8 mouse cellular contexts compared by ENCODE assay signal in genomic region chr12:86823488-86823854, GRCm38 (mm10).
DNase-seq lines count a peak whose midpoint lies in the region; ATAC-seq and TF ChIP-seq lines count a peak whose summit lies in the region.

No protein-coding gene starts in this region.

- peak overlapping the region; percentile 48 for H3K9ac ChIP-seq in limb, embryonic 14.5 days (ENCODE audit: low read depth, low read length, severe bottlenecking)
- peak overlapping the region; percentile 67 for H3K9ac ChIP-seq in stomach, embryonic 16.5 days (ENCODE audit: low read length)

- no peaks in the 10 kb centered on the region for H3K36me3 ChIP-seq in spleen, adult 2 months (ENCODE audit: control insufficient read depth, insufficient read depth, low read length)
- no peaks in the 10 kb centered on the region for H3K36me3 ChIP-seq in limb, embryonic 14.5 days (ENCODE audit: control insufficient read depth, insufficient read depth, low read length)
- H3K36me3 ChIP-seq in stomach, embryonic 16.5 days (ENCODE audit: control insufficient read depth, insufficient read depth, low read length): no peaks in the 10 kb centered on the region

- peak overlapping the region; percentile 94 for H3K27ac ChIP-seq in spleen, adult 2 months (ENCODE audit: insufficient read depth, low read length)
- H3K27ac ChIP-seq in limb, embryonic 14.5 days (replicated peaks; ENCODE audit: low read depth, low read length): peak overlapping the region; percentile 91
- peak overlapping the region; percentile 95 for H3K27ac ChIP-seq in stomach, embryonic 16.5 days (ENCODE audit: low read length)

- ATAC-seq in limb, embryonic 14.5 days (ENCODE audit: low FRiP score, low read depth): no peak
- ATAC-seq in stomach, embryonic 16.5 days (ENCODE audit: insufficient read depth, low FRiP score): no peak

- H3K4me1 ChIP-seq in spleen, adult 2 months (ENCODE audit: control insufficient read depth, insufficient read depth, insufficient read length): peaks cover 39% of the 10 kb centered on the region; the same call in 1 of the 2 replicates
- H3K4me1 ChIP-seq in limb, embryonic 14.5 days (ENCODE audit: control insufficient read depth, insufficient read depth, low read length): peaks cover 43% of the 10 kb centered on the region
- H3K4me1 ChIP-seq in stomach, embryonic 16.5 days (ENCODE audit: control insufficient read depth, insufficient read depth, low read length): peaks cover 34% of the 10 kb centered on the region

- TF ChIP-seq CTCF in spleen, adult 2 months (IDR thresholded peaks at IDR 0.05; ENCODE audit: extremely low read depth, insufficient read depth, insufficient read length, insufficient replicate concordance): no peak

- no peaks in the 10 kb centered on the region for H3K9me3 ChIP-seq in limb, embryonic 14.5 days (ENCODE audit: control insufficient read depth, low read length)
- no peaks in the 10 kb centered on the region for H3K9me3 ChIP-seq in stomach, embryonic 16.5 days (replicated peaks; ENCODE audit: control insufficient read depth, low read length)

- peak; percentile 56 for DNase-seq in cerebellum, adult 9-10 months
- no peak for DNase-seq in cerebellum, adult 9-11 months
- DNase-seq in spleen, adult 2 months (ENCODE audit: low read depth in 1 of 2, low spot score in 2 of 2): no peak
- DNase-seq in spleen, adult 18-20 months: no peak
- DNase-seq in limb, embryonic 14.5 days (ENCODE audit: low spot score): no peak
- DNase-seq in layer of hippocampus, adult 18-20 months (ENCODE audit: low spot score in 2 of 2): no peak
- DNase-seq in urinary bladder, postnatal 10 days (ENCODE audit: low spot score): no peak

- H3K4me2 ChIP-seq in limb, embryonic 14.5 days (replicated peaks; ENCODE audit: low read depth, low read length, severe bottlenecking): peak overlapping the region; percentile 42
- H3K4me2 ChIP-seq in stomach, embryonic 16.5 days (ENCODE audit: low read depth, low read length): peak overlapping the region; percentile 51

- WGBS in spleen, adult 2 months: 36% methylated on average over 2 of the region's 4 CpGs
- WGBS in limb, embryonic 14.5 days: 44% methylated on average over 3 of the region's 4 CpGs
- 51% methylated on average over 4 of the region's 4 CpGs for WGBS in stomach, embryonic 16.5 days

- H3K4me3 ChIP-seq in spleen, adult 2 months (ENCODE audit: extremely low read depth, insufficient read depth, insufficient read length): peak overlapping the region; percentile 23; the same call in 1 of the 2 replicates
- H3K4me3 ChIP-seq in limb, embryonic 14.5 days (replicated peaks; ENCODE audit: low read length): peak overlapping the region; percentile 22
- peak overlapping the region; percentile 28 for H3K4me3 ChIP-seq in stomach, embryonic 16.5 days (replicated peaks; ENCODE audit: low read length)

- TF ChIP-seq POLR2A in spleen, adult 2 months (IDR thresholded peaks at IDR 0.05; ENCODE audit: low read depth, low read length): no peak
- no peak for TF ChIP-seq POLR2A in limb, embryonic 14.5 days (IDR thresholded peaks at IDR 0.05; ENCODE audit: borderline replicate concordance, extremely low read depth, insufficient read depth, insufficient read length)

- H3K27me3 ChIP-seq in spleen, adult 2 months (ENCODE audit: control insufficient read depth, insufficient read depth, low read length): no peaks in the 10 kb centered on the region
- no peaks in the 10 kb centered on the region for H3K27me3 ChIP-seq in limb, embryonic 14.5 days (ENCODE audit: control insufficient read depth, insufficient read depth, low read length)
- H3K27me3 ChIP-seq in stomach, embryonic 16.5 days (ENCODE audit: control insufficient read depth, insufficient read depth, low read length): no peaks in the 10 kb centered on the region
